Mouse (Mus musculus): ENCODE measurements around the gene Tagln2. TPM values are rescaled to one million over a fixed set of nuclear protein-coding genes. Genes with fewer than 3 reads are reported as not detected.

The Tagln2 gene
- polyA plus RNA-seq, 1 experiment, result 18.0 TPM

- no peak overlapping the region for H3K4me3 ChIP-seq (ENCODE audit: insufficient read depth, low read length)
These were observed 13.2 kb upstream of the Tagln2 start for GRCm38 (mm10) chr1:172486651-172487050.

DNA sequence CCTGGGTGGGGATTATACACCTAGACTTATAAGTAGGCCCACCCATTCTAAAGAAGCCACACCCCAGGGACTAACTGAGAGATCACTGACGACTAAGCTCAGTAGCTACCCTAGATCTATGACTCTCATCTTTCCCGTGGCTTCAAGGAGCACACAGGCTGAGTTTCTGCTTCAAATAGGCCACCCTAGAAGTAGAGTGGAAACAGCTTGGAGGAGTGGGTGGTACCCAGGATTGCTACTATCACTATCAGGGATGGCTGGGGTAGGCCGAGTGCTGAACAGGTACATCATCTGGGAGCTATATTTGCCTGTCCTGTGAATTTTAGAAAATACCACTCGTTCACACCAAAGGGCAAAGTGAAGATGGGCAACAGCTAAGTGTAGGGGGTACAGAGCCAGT lies 12.0 kb upstream of the Tagln2 start:
- H3K4me3 ChIP-seq (ENCODE audit: insufficient read depth, low read length), result no peak overlapping the region
- H3K27ac ChIP-seq (ENCODE audit: insufficient read depth, low read length), result no peak overlapping the region
- TF ChIP-seq CTCF (IDR thresholded peaks at IDR 0.05; ENCODE audit: extremely low read depth, insufficient read depth, low read length) (no peak), POLR2A (IDR thresholded peaks at IDR 0.05; ENCODE audit: extremely low read depth, insufficient read depth, low read length) (no peak)
- no peaks in the 10 kb centered on the region for H3K4me1 ChIP-seq (ENCODE audit: control insufficient read depth, insufficient read depth, low read length)

More at GRCm38 (mm10) chr1:172486651-172487050, 13.2 kb upstream of the Tagln2 start:
- Histone ChIP-seq H3K4me1 (ENCODE audit: control insufficient read depth, insufficient read depth, low read length) (no peaks in the 10 kb centered on the region), H3K27ac (ENCODE audit: insufficient read depth, low read length) (no peak overlapping the region)
- no peak for TF ChIP-seq POLR2A (IDR thresholded peaks at IDR 0.05; ENCODE audit: extremely low read depth, insufficient read depth, low read length)
- no peak for TF ChIP-seq CTCF (IDR thresholded peaks at IDR 0.05; ENCODE audit: extremely low read depth, insufficient read depth, low read length)

- TF ChIP-seq POLR2A (IDR thresholded peaks at IDR 0.05; ENCODE audit: extremely low read depth, insufficient read depth, low read length) (no peak), CTCF (IDR thresholded peaks at IDR 0.05; ENCODE audit: extremely low read depth, insufficient read depth, low read length) (no peak)
- H3K4me1 ChIP-seq (ENCODE audit: control insufficient read depth, insufficient read depth, low read length), result no peaks in the 10 kb centered on the region
- H3K27ac ChIP-seq (ENCODE audit: insufficient read depth, low read length), result no peak overlapping the region
- H3K4me3 ChIP-seq (ENCODE audit: insufficient read depth, low read length), result no peak overlapping the region
These were observed 11.0 kb upstream of the Tagln2 start for GRCm38 (mm10) chr1:172488831-172489230.

- no peaks in the 10 kb centered on the region for H3K4me1 ChIP-seq (ENCODE audit: control insufficient read depth, insufficient read depth, low read length)
- peak overlapping the region; percentile 47; the same call in 1 of the 2 replicates for H3K4me3 ChIP-seq (ENCODE audit: insufficient read depth, low read length)
- no peak for TF ChIP-seq CTCF (IDR thresholded peaks at IDR 0.05; ENCODE audit: extremely low read depth, insufficient read depth, low read length)
- TF ChIP-seq POLR2A (IDR thresholded peaks at IDR 0.05; ENCODE audit: extremely low read depth, insufficient read depth, low read length), result no peak
- no peak overlapping the region for H3K27ac ChIP-seq (ENCODE audit: insufficient read depth, low read length)
These were observed 10.1 kb upstream of the Tagln2 start for GRCm38 (mm10) chr1:172489585-172490250.

- no peaks in the 10 kb centered on the region for H3K4me1 ChIP-seq (ENCODE audit: control insufficient read depth, insufficient read depth, low read length)
- TF ChIP-seq CTCF (IDR thresholded peaks at IDR 0.05; ENCODE audit: extremely low read depth, insufficient read depth, low read length) (peak; percentile 89), POLR2A (IDR thresholded peaks at IDR 0.05; ENCODE audit: extremely low read depth, insufficient read depth, low read length) (no peak)
- no peak overlapping the region for H3K27ac ChIP-seq (ENCODE audit: insufficient read depth, low read length)
- H3K4me3 ChIP-seq (ENCODE audit: insufficient read depth, low read length), result peak overlapping the region; percentile 47
These were observed 9.6 kb upstream of the Tagln2 start for GRCm38 (mm10) chr1:172490261-172490661.

DNA sequence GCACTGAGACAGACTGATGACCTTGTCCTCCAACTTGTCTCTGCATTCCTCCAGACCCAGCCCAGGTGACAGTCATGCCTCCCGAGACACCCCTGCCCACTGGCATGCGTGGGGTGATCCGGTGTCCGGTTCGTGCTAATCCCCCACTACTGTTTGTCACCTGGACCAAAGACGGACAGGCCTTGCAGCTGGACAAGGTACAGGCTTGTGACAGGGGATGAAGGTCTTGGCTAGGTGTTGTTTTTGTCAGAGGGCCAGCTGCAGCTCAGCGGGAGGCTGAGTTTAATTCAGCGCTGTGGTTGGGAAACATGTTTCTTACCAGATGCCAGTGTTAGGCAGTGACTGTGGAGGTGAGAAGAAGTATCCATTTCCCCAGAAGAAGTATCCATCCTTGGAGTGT lies 7.8 kb upstream of the Tagln2 start:
- Histone ChIP-seq H3K4me1 (ENCODE audit: control insufficient read depth, insufficient read depth, low read length) (no peaks in the 10 kb centered on the region), H3K27ac (ENCODE audit: insufficient read depth, low read length) (no peak overlapping the region), H3K4me3 (ENCODE audit: insufficient read depth, low read length) (no peak overlapping the region)
- TF ChIP-seq CTCF (IDR thresholded peaks at IDR 0.05; ENCODE audit: extremely low read depth, insufficient read depth, low read length) (no peak), POLR2A (IDR thresholded peaks at IDR 0.05; ENCODE audit: extremely low read depth, insufficient read depth, low read length) (no peak)

- TF ChIP-seq POLR2A (IDR thresholded peaks at IDR 0.05; ENCODE audit: extremely low read depth, insufficient read depth, low read length) (no peak), CTCF (IDR thresholded peaks at IDR 0.05; ENCODE audit: extremely low read depth, insufficient read depth, low read length) (no peak)
- H3K27ac ChIP-seq (ENCODE audit: insufficient read depth, low read length), result no peak overlapping the region
These were observed 6.3 kb upstream of the Tagln2 start for GRCm38 (mm10) chr1:172493516-172493915.

DNA sequence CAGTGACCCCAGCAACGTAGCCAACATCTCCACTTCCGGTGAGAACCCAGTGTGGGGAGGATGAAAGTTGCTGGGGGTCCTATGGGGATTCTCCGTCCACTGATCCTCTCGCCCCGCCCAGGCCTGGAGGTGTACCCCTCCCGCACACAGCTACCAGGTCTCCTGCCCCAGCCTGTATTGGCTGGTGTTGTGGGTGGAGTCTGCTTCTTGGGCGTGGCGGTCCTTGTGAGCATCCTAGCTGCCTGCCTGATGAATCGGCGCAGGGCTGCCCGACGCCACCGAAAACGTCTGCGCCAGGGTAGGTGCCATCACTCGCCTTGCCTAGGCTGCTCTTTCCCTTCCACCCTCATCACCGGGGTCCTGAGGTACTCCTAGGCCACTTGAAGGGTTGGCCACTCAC lies 3.8 kb upstream of the Tagln2 start:
- no peak for TF ChIP-seq POLR2A (IDR thresholded peaks at IDR 0.05; ENCODE audit: extremely low read depth, insufficient read depth, low read length)
- no peak for TF ChIP-seq CTCF (IDR thresholded peaks at IDR 0.05; ENCODE audit: extremely low read depth, insufficient read depth, low read length)
- Histone ChIP-seq H3K4me3 (ENCODE audit: insufficient read depth, low read length) (no peak overlapping the region), H3K27ac (ENCODE audit: insufficient read depth, low read length) (no peak overlapping the region), H3K4me1 (ENCODE audit: control insufficient read depth, insufficient read depth, low read length) (no peaks in the 10 kb centered on the region)

More at GRCm38 (mm10) chr1:172493516-172493915, 6.3 kb upstream of the Tagln2 start:
- Histone ChIP-seq H3K4me1 (ENCODE audit: control insufficient read depth, insufficient read depth, low read length) (no peaks in the 10 kb centered on the region), H3K4me3 (ENCODE audit: insufficient read depth, low read length) (no peak overlapping the region)

GRCm38 (mm10) chr1:172497428-172497827 lies 2.4 kb upstream of the Tagln2 start:
- Histone ChIP-seq H3K4me1 (ENCODE audit: control insufficient read depth, insufficient read depth, low read length) (no peaks in the 10 kb centered on the region), H3K4me3 (ENCODE audit: insufficient read depth, low read length) (no peak overlapping the region), H3K27ac (ENCODE audit: insufficient read depth, low read length) (no peak overlapping the region)
- TF ChIP-seq POLR2A (IDR thresholded peaks at IDR 0.05; ENCODE audit: extremely low read depth, insufficient read depth, low read length) (no peak), CTCF (IDR thresholded peaks at IDR 0.05; ENCODE audit: extremely low read depth, insufficient read depth, low read length) (no peak)

Data from cortical plate, adult 2 months (tissue).